Mouse (Mus musculus): ENCODE data around the gene Abi3. TPM values are rescaled to one million over a fixed set of nuclear protein-coding genes. Genes with fewer than 3 reads are reported as not detected.

The Abi3 gene
- 13.6 and 14.7 TPM in 2 replicates for polyA plus RNA-seq (2012; rRNA removed)

DNA sequence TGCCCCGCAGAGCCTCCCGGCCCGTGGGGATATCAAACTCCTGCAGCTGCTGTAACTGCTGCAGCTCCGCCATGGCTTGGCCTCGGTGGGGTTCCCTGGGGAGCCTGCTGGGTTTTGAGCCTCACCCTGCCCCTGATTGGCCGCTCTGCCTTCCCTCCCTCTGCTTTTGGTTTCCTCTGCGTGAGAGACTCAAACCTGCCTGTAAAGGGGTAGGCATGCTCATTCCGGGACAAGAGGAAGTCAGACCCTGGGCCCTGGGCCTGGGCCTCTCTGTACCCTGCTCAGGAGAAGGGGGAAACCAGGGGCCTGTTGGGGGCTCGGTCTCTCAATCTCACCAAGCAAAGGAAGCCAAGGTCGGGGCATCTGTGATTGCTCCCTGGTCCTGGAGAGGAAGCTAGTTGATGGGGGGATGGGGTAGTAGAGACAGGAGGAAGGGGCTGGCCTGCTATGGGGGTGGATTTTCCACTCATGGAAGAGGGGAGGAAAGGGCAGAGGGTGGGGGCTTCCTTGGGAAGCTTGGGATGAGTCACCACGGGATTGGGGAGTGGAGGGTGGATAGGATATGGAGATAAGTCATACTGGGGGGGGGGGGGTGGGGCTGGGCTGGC, at the start of gene Abi3:
TSS of gene Abi3 (minus strand) at position 403 of the 608 bp plus-strand sequence.

DNA sequence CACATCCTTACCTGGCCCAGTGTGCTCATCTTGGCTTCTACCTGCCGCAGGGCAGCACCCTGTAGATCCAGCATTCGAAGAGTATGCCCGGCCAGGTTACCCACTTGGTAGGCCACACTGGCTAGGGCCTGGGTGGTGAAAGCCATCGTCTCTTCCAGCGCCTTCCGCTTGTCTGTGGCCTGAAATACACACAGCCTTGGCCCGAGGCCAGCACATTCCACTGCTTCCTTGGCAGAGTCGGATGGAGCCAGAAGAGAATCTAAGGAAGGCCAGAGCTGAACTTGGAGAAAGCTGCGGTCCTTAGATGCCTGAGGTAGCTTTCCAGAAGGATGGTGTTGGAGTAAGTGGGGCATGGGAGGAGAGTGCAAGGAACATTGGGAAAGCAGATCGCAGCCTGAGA, 5.2 kb downstream of the Abi3 start, which contains the start of gene Gngt2:
TSS of gene Gngt2 (plus strand) at position 158 of the 400 bp plus-strand sequence.

DNA sequence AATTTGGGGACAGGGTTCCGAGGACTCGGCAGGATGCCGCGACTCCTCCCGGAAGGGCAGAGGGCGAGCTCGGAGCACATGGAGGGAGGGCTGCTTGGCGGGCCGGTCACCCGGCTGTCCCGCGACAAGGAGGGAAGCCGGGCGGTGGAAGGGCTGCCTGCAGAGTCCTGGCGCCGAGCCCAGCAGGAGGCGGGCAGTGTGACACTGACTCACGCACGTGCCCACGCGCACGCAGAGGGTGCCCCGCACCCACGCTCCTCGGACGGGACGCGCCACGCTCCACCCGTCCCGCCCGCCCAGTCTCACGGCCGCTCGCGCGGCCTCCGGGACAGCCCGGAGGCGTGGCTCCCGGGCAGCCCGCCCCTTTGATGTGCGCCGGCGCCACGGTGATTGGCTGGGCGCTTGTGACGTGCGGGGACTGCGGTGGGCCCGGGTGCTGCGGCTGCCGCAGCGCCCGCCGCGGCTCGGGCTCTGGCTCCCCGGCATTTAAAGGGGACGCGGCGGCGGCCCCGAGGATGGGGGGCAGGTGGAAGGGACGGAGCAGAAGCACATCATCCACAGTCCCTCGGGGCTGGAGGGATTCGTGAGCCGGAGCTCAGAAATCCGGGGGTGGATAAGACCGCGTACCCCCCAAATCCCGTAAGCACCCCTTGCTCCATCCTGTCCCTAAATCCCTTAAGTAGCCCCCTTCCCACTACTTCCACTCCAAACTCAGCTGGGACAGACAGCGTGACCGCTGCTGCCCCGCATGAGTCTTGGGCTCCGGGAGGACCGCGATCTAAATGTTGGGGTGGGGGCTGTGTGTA, 18.0 kb downstream of the Abi3 start, which contains the start of gene Phospho1:
TSS of gene Phospho1 (plus strand) at position 429 of the 806 bp plus-strand sequence.

Other genes starting within 250 kb of the Abi3 start
- gene Phb, start 175.5 kb downstream of the Abi3 start, polyA plus RNA-seq (2012; rRNA removed): 52.8 and 56.7 TPM in 2 replicates
- gene Zfp652, start 129.8 kb downstream of the Abi3 start, polyA plus RNA-seq (2012; rRNA removed): 8.0 and 8.2 TPM in 2 replicates
- gene B130006D01Rik, start 118.9 kb downstream of the Abi3 start, polyA plus RNA-seq (2012; rRNA removed): not detected in 2 replicates
- gene Phospho1, start 18.0 kb downstream of the Abi3 start, polyA plus RNA-seq (2012; rRNA removed): 53.5 and 93.0 TPM in 2 replicates
- gene Gngt2, start 5.3 kb downstream of the Abi3 start, polyA plus RNA-seq (2012; rRNA removed): 0.31 and 0.52 TPM in 2 replicates
- gene B4galnt2, start 72.4 kb upstream of the Abi3 start, polyA plus RNA-seq (2012; rRNA removed): 0.95 and 1.1 TPM in 2 replicates
- gene Igf2bp1, start 163.5 kb upstream of the Abi3 start, polyA plus RNA-seq (2012; rRNA removed): 0.08 TPM in 1 of 2 replicates, not detected in the other
- gene Gip, start 182.1 kb upstream of the Abi3 start, polyA plus RNA-seq (2012; rRNA removed): 0.24 TPM in 1 of 2 replicates, not detected in the other
- gene Snf8, start 192.4 kb upstream of the Abi3 start, polyA plus RNA-seq (2012; rRNA removed): 5.6 and 7.3 TPM in 2 replicates
- 11.7 and 12.0 TPM in 2 replicates for gene Ube2z, start 222.9 kb upstream of the Abi3 start, polyA plus RNA-seq (2012; rRNA removed)
- gene Atp5g1, start 233.2 kb upstream of the Abi3 start, polyA plus RNA-seq (2012; rRNA removed): 1,034 and 1,299 TPM in 2 replicates